Mouse (Mus musculus) thymus, adult 2 months (tissue): ENCODE results near the gene Idh3a.

Source experiments
- CTCF ChIP-seq: fragments of 200-500 bp; IDR thresholded peaks from 2 replicates; pipeline ENCODE4 v1.5.1; 2012; ENCODE audit warnings: mild to moderate bottlenecking, control low read depth, low read length, moderate library complexity, borderline replicate concordance; ENCODE audit not compliant: control insufficient read depth, poor library complexity, insufficient read depth; ENCODE audit errors: extremely low read depth
- POLR2A ChIP-seq: fragments of 200-500 bp; IDR thresholded peaks from 2 replicates; pipeline ENCODE4 v1.6.1; 2012; ENCODE audit warnings: mild to moderate bottlenecking, low read length, control low read depth, moderate library complexity; ENCODE audit not compliant: control insufficient read depth, poor library complexity, insufficient read depth; ENCODE audit errors: extremely low read depth

GRCm38 (mm10) chr9:54537480-54537879 is 48.7 kb upstream of the Idh3a start:
- TF ChIP-seq POLR2A, result no peak
- TF ChIP-seq CTCF, result no peak
